In genomic region chr15:92190000-92190399, GRCm38 (mm10) we compare ENCODE assay signal across 8 mouse cellular contexts.
A peak's percentile ranks its signal among the peaks of the same experiment; 100 is the strongest.
DNase-seq lines count a peak whose midpoint lies in the region.

No protein-coding gene starts in this region.

- DNase-seq in embryo, embryonic 11 days, result peak; percentile 19
- DNase-seq in embryo, embryonic 9.5 days (ENCODE audit: extremely low spot score), result no peak
- DNase-seq in 3T3-L1 (ENCODE audit: low read depth, low spot score), result peak; percentile 7
- peak; percentile 86 for DNase-seq in cerebellum, adult 9-10 months
- DNase-seq in kidney, postnatal 10 days, result peak; percentile 65
- DNase-seq in frontal cortex, postnatal 36 days (ENCODE audit: low spot score in 2 of 2), result no peak
- no peak for DNase-seq in layer of hippocampus, postnatal 36 days
- no peak for DNase-seq in layer of hippocampus, postnatal 10 days (ENCODE audit: low spot score in 2 of 2)

Comparison
In these comparisons a context has a peak if more than half of its experiments do, and no peak if none do; other contexts are left out.
1. DNase-seq: peak in embryo, embryonic 11 days (single experiment), 3T3-L1 (single experiment), cerebellum, adult 9-10 months (single experiment) and kidney, postnatal 10 days (single experiment); none in embryo, embryonic 9.5 days (single experiment), frontal cortex, postnatal 36 days (0 of 2), layer of hippocampus, postnatal 36 days (0 of 2) and layer of hippocampus, postnatal 10 days (0 of 2).